Mouse (Mus musculus) cerebellum, adult 11 months (tissue): ENCODE data around the gene Asl.

Source experiments
- DNase-seq: peaks from one replicate; pipeline ENCODE4 v3.0.0; 2022

Gene Asl

GRCm38 (mm10) chr5:130029142-130029897 lies at the start of gene Asl, which contains the start of gene Crcp:
Gene Asl (minus strand): TSS chr5:130029247.
Gene Crcp (plus strand): TSS chr5:130029290.
- DNase-seq, result peak; percentile 78

- DNase-seq, result no peak
Observed at GRCm38 (mm10) chr5:130078834-130079156, 49.7 kb upstream of the Asl start.

- no peak for DNase-seq
Observed at GRCm38 (mm10) chr5:130078096-130078833, 49.2 kb upstream of the Asl start.

- DNase-seq, result no peak
Observed at GRCm38 (mm10) chr5:130076396-130076795, 47.3 kb upstream of the Asl start.

- no peak for DNase-seq
Observed at GRCm38 (mm10) chr5:130074491-130074890, 45.4 kb upstream of the Asl start.

GRCm38 (mm10) chr5:130073026-130073425 lies 44.0 kb upstream of the Asl start, which contains the start of gene Tpst1:
Gene Tpst1 (plus strand): TSS chr5:130073326.
- DNase-seq, result no peak

- DNase-seq, result no peak
Observed at GRCm38 (mm10) chr5:130067841-130068264, 38.8 kb upstream of the Asl start.

GRCm38 (mm10) chr5:130065579-130065978 lies 36.5 kb upstream of the Asl start:
- DNase-seq, result no peak

GRCm38 (mm10) chr5:130063760-130064159 lies 34.7 kb upstream of the Asl start:
- DNase-seq, result peak; percentile 64

- DNase-seq, result no peak
Observed at GRCm38 (mm10) chr5:130062096-130062495, 33.0 kb upstream of the Asl start.

- DNase-seq, result no peak
Observed at GRCm38 (mm10) chr5:130060329-130060665, 31.2 kb upstream of the Asl start.

- DNase-seq, result no peak
Observed at GRCm38 (mm10) chr5:130059413-130060328, 30.6 kb upstream of the Asl start.

GRCm38 (mm10) chr5:130056303-130056702 lies 27.3 kb upstream of the Asl start:
- no peak for DNase-seq

- no peak for DNase-seq
Observed at GRCm38 (mm10) chr5:130055688-130056087, 26.6 kb upstream of the Asl start.

GRCm38 (mm10) chr5:130052955-130053354 lies 23.9 kb upstream of the Asl start:
- DNase-seq, result no peak

- DNase-seq, result no peak
Observed at GRCm38 (mm10) chr5:130052510-130052909, 23.5 kb upstream of the Asl start.

- no peak for DNase-seq
Observed at GRCm38 (mm10) chr5:130051073-130051860, 22.2 kb upstream of the Asl start.

GRCm38 (mm10) chr5:130050416-130050815 lies 21.4 kb upstream of the Asl start:
- peak; percentile 83 for DNase-seq

- no peak for DNase-seq
Observed at GRCm38 (mm10) chr5:130048786-130049520, 19.9 kb upstream of the Asl start.

- no peak for DNase-seq
Observed at GRCm38 (mm10) chr5:130047013-130047412, 18.0 kb upstream of the Asl start.

- DNase-seq, result no peak
Observed at GRCm38 (mm10) chr5:130046589-130046988, 17.5 kb upstream of the Asl start.

GRCm38 (mm10) chr5:130046100-130046499 lies 17.1 kb upstream of the Asl start:
- DNase-seq, result no peak
